Comparison of ENCODE assay signal across 26 mouse cellular contexts in the genomic region with DNA sequence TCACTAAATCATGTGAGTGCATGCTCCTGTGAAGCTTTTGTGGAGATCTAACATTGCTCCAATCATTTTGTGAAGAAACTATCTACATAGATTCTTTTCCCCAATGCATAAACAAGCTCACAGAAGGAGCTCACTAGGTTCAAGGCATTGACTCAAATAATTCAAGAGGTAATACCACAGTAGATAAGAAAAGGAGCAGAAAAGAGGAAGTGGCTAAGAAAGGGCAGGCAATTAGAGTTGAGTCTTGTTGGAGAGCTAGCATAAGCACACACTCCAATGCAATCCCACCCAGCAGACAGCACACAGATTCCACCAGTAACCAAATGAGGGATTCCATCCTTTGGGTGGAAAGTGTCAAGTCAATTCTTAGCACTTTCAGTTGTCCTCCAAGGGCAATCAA.
DNase-seq lines count a peak whose midpoint lies in the region; ATAC-seq and TF ChIP-seq lines count a peak whose summit lies in the region.
"Had no signal": no experiment of that assay in that cellular context is flagged by ENCODE, and none has a peak within 500 bp of the region (broad histone marks: within the 10 kb centered on the region; RNA-seq: fewer than 3 reads in every experiment).

No protein-coding gene starts in this region.

- TF ChIP-seq CTCF in CH12.LX (conservative IDR thresholded peaks at IDR 0.05 in 1 of 2, IDR thresholded peaks at IDR 0.05 in 1 of 2; ENCODE audit: low read depth in 2 of 2, low read length in 2 of 2) = no peak

- in situ Hi-C loops in CH12.LX (cut with MboI; ENCODE audit: low pct_ligation_motif_present, low pct_unique_long_range_greater_than_20kb, low sequenced_read_pairs) = no loop called here

- dilution Hi-C loops in CH12.LX (cut with MboI; ENCODE audit: extremely low pct_ligation_motif_present, extremely low pct_unique_long_range_greater_than_20kb, low sequenced_read_pairs) = no loop called here

- H3K27me3 ChIP-seq in CH12.LX (replicated peaks) = no peaks in the 10 kb centered on the region
- H3K27me3 ChIP-seq: embryonic facial prominence, embryonic 13.5 days; forebrain, embryonic 15.5 days; limb, embryonic 13.5 days had no signal

- no peaks in the 10 kb centered on the region for H3K79me2 ChIP-seq in CH12.LX (replicated peaks; ENCODE audit: control insufficient read depth, extremely low read depth, insufficient read depth, poor library complexity, severe bottlenecking)

- no peak; the same call in 1 of the 2 replicates for TF ChIP-seq RAD21 in CH12.LX (IDR thresholded peaks at IDR 0.05; ENCODE audit: low read depth, low read length)

- TF ChIP-seq EP300 in CH12.LX (IDR thresholded peaks at IDR 0.05; ENCODE audit: low read length) = peak; percentile 78; the same call in 1 of the 2 replicates

- no peak overlapping the region for H3K9ac ChIP-seq in CH12.LX (ENCODE audit: insufficient read depth, low read depth)
- H3K9ac ChIP-seq: embryonic facial prominence, embryonic 13.5 days; forebrain, embryonic 15.5 days; hindbrain, embryonic 14.5 days; limb, embryonic 13.5 days; liver, postnatal 0 days had no signal

- H3K4me3 ChIP-seq in CH12.LX (replicated peaks in 1 of 3; ENCODE audit: low read depth in 2 of 3, low read length in 2 of 3, poor library complexity in 1 of 3) = no peak overlapping the region
- H3K4me3 ChIP-seq: embryonic facial prominence, embryonic 13.5 days; forebrain, embryonic 10.5 days; forebrain, embryonic 15.5 days; limb, embryonic 13.5 days had no signal

- H3K27ac ChIP-seq in CH12.LX (ENCODE audit: insufficient read depth, low read depth) = no peak overlapping the region
- H3K27ac ChIP-seq: embryonic facial prominence, embryonic 13.5 days; forebrain, embryonic 10.5 days; forebrain, embryonic 15.5 days; hindbrain, embryonic 14.5 days; limb, embryonic 13.5 days had no signal

- peak; percentile 89 for ATAC-seq in granulocyte monocyte progenitor cell, adult 5-6 weeks (replicated peaks; ENCODE audit: poor library complexity, severe bottlenecking)
- ATAC-seq in megakaryocyte-erythroid progenitor cell, adult 5-6 weeks (replicated peaks; ENCODE audit: low FRiP score, low TSS enrichment, poor library complexity, severe bottlenecking) = peak; percentile 63; the same call in 1 of the 2 replicates
- ATAC-seq: forebrain, embryonic 15.5 days; liver, postnatal 0 days had no signal

- H3K4me1 ChIP-seq in CH12.LX (ENCODE audit: control insufficient read depth in 1 of 2, insufficient read depth in 2 of 2) = peaks cover 10 to 13% of the 10 kb centered on the region in 2 experiments; a peak in 3 of 4 replicates
- H3K4me1 ChIP-seq: forebrain, embryonic 15.5 days had no signal

- no peaks in the 10 kb centered on the region for H3K36me3 ChIP-seq in CH12.LX (replicated peaks in 1 of 2; ENCODE audit: control insufficient read depth in 1 of 2, insufficient read depth in 1 of 2, low read length in 1 of 2)
- H3K36me3 ChIP-seq: embryonic facial prominence, embryonic 13.5 days; forebrain, embryonic 10.5 days; forebrain, embryonic 15.5 days; G1E; limb, embryonic 13.5 days had no signal

- H3K9me3 ChIP-seq in CH12.LX (replicated peaks; ENCODE audit: low read length) = no peaks in the 10 kb centered on the region
- H3K9me3 ChIP-seq: embryonic facial prominence, embryonic 13.5 days; forebrain, embryonic 10.5 days; forebrain, embryonic 15.5 days; limb, embryonic 13.5 days had no signal

- DNase-seq in 416B (ENCODE audit: low read depth) = peak; percentile 29
- peak; percentile 71 for DNase-seq in CH12.LX (ENCODE audit: extremely low read depth)
- DNase-seq in cerebellum, adult 8-10 months = no peak
- no peak for DNase-seq in MN1 (ENCODE audit: low spot score)
- DNase-seq in right cerebral cortex, postnatal 4 days = no peak
- DNase-seq in spleen, postnatal 14 days (ENCODE audit: low spot score in 2 of 2) = no peak
- DNase-seq: adrenal gland, postnatal 25 days; cerebellum, adult 2 months; cerebellum, postnatal 25 days; heart, postnatal 36 days; kidney, adult 11 months; kidney, postnatal 14 days; liver, postnatal 0 days; lung, postnatal 36 days; midbrain, embryonic 14.5 days; thymus, postnatal 14 days had no signal

- H3K4me2 ChIP-seq in CH12.LX (ENCODE audit: insufficient read depth, low read depth, poor library complexity, severe bottlenecking) = no peak overlapping the region
- H3K4me2 ChIP-seq: embryonic facial prominence, embryonic 13.5 days; forebrain, embryonic 15.5 days; heart, embryonic 11.5 days; hindbrain, embryonic 14.5 days; limb, embryonic 13.5 days; liver, embryonic 11.5 days had no signal

- no peak for TF ChIP-seq POLR2A in CH12.LX (IDR thresholded peaks at IDR 0.05; ENCODE audit: low read depth, low read length)

TF ChIP-seq in CH12.LX, 34 proteins besides CTCF, POLR2A, EP300 and RAD21:
- no peak for TF ChIP-seq ZKSCAN1 (IDR thresholded peaks at IDR 0.05; ENCODE audit: borderline replicate concordance, low read depth, low read length)
- no peak for TF ChIP-seq TCF12 (IDR thresholded peaks at IDR 0.05; ENCODE audit: low read depth, low read length)
- TF ChIP-seq CHD2 (IDR thresholded peaks at IDR 0.05; ENCODE audit: low read length) = no peak
- TF ChIP-seq CHD1 (IDR thresholded peaks at IDR 0.05; ENCODE audit: low read depth, low read length) = no peak
- TF ChIP-seq MEF2A (IDR thresholded peaks at IDR 0.05; ENCODE audit: borderline replicate concordance, low read depth, low read length) = peak; percentile 36; the same call in 1 of the 2 replicates
- TF ChIP-seq NRF1 (IDR thresholded peaks at IDR 0.05; ENCODE audit: low read depth, low read length) = no peak
- TF ChIP-seq E2F4 (IDR thresholded peaks at IDR 0.05; ENCODE audit: insufficient replicate concordance, low read depth, low read length) = no peak
- TF ChIP-seq IRF4 (IDR thresholded peaks at IDR 0.05; ENCODE audit: low read depth, low read length) = peak; percentile 70

Comparison
In these comparisons a context has a peak if more than half of its experiments do, and no peak if none do; other contexts are left out.
1. DNase-seq: peak in 416B (single experiment) and CH12.LX (single experiment); none in cerebellum, adult 8-10 months (single experiment), MN1 (single experiment), right cerebral cortex, postnatal 4 days (single experiment) and spleen, postnatal 14 days (0 of 2).